Mouse (Mus musculus) hindbrain, embryonic 14.5 days (tissue): ENCODE measurements around the gene Zfp142. TPM values are rescaled to one million over a fixed set of nuclear protein-coding genes. Genes with fewer than 3 reads are reported as not detected.

Experiments used
- ATAC-seq: fragments of 200-750 bp; cut with Nextera tagmentation; 2 replicates; pipeline ENCODE4 v1.8.0; 2017; ENCODE audit warnings: moderate number of reproducible peaks, mild to moderate bottlenecking, moderate TSS enrichment, moderate library complexity; ENCODE audit not compliant: low FRiP score
- DNase-seq: peaks from one replicate; pipeline ENCODE4 v3.0.0-alpha.2; 2015; ENCODE audit warnings: low spot score
- H3K27ac ChIP-seq: fragments of 300-500 bp; sonication (generic); 2 replicates; pipeline ENCODE4 v1.5.1; 2014; ENCODE audit warnings: mild to moderate bottlenecking, moderate library complexity
- H3K27me3 ChIP-seq: fragments of 300-500 bp; sonication (generic); 2 replicates; pipeline ENCODE4 v1.6.1; 2014; ENCODE audit warnings: mild to moderate bottlenecking, low read length, mixed read lengths; ENCODE audit not compliant: control insufficient read depth, insufficient read depth
- H3K36me3 ChIP-seq: fragments of 300-500 bp; sonication (generic); replicated peaks from 2 replicates; pipeline ENCODE4 v1.6.1; 2014; ENCODE audit not compliant: control insufficient read depth, insufficient read depth
- H3K4me1 ChIP-seq: fragments of 300-500 bp; sonication (generic); replicated peaks from 2 replicates; pipeline ENCODE4 v1.6.1; 2014; ENCODE audit warnings: antibody characterized with exemption, low read length, mixed read lengths; ENCODE audit not compliant: control insufficient read depth, insufficient read depth
- H3K4me2 ChIP-seq: fragments of 300-500 bp; sonication (generic); replicated peaks from 2 replicates; pipeline ENCODE4 v1.6.1; 2014; ENCODE audit warnings: mild to moderate bottlenecking, moderate library complexity
- H3K4me3 ChIP-seq: fragments of 300-500 bp; sonication (generic); replicated peaks from 2 replicates; pipeline ENCODE4 v1.5.1; 2014; ENCODE audit warnings: mild to moderate bottlenecking, low read length
- H3K9ac ChIP-seq: fragments of 300-500 bp; sonication (generic); 2 replicates; pipeline ENCODE4 v1.6.1; 2014
- H3K9me3 ChIP-seq: fragments of 300-500 bp; sonication (generic); 2 replicates; pipeline ENCODE4 v1.6.1; 2016; ENCODE audit warnings: low read length; ENCODE audit not compliant: control insufficient read depth
- WGBS: fragments of 180-500 bp; shearing (Covaris S2); extraction: QIAGEN DNeasy Blood & Tissue Kit; methylation state at CpG from one replicate; pipeline ENCODE4 v1.1.7; 2014; 5-methylcytosine and 5-hydroxymethylcytosine counted together
- polyA plus RNA-seq: library from polyadenylated mRNA; unstranded; fragments of >200 nt; fragmentation: Nextera tagmentation; extraction: Ambion mirVana; gene quantifications from 2 replicates; pipeline ENCODE4 v1.2.1, GENCODE M21; 2014

Zfp142 gene
- polyA plus RNA-seq, 1 experiment from 2014 or later: 10.2 TPM

GRCm38 (mm10) chr1:74584616-74585398 is 3.2 kb downstream of the Zfp142 start:
- Histone ChIP-seq H3K4me2 (no peak overlapping the region), H3K27ac (no peak overlapping the region), H3K4me1 (peaks cover 21% of the 10 kb centered on the region), H3K27me3 (no peaks in the 10 kb centered on the region), H3K36me3 (peaks cover 25% of the 10 kb centered on the region), H3K9me3 (no peaks in the 10 kb centered on the region), H3K4me3 (no peak overlapping the region), H3K9ac (no peak overlapping the region)
- ATAC-seq: no peak
- WGBS: 96% methylated on average over 3 of the region's 3 CpGs
- no peak for DNase-seq

- 83% methylated on average over 3 of the region's 3 CpGs for WGBS
- ATAC-seq: no peak
- no peaks in the 10 kb centered on the region for H3K9me3 ChIP-seq
- DNase-seq: no peak
- H3K9ac ChIP-seq: no peak overlapping the region
- H3K4me1 ChIP-seq: peaks cover 15% of the 10 kb centered on the region
- no peak overlapping the region for H3K4me3 ChIP-seq
- H3K27me3 ChIP-seq: no peaks in the 10 kb centered on the region
- H3K36me3 ChIP-seq: peaks cover 44% of the 10 kb centered on the region
- no peak overlapping the region for H3K4me2 ChIP-seq
- H3K27ac ChIP-seq: no peak overlapping the region
Observed at GRCm38 (mm10) chr1:74582621-74583020, 5.4 kb downstream of the Zfp142 start.

- no peak for DNase-seq
- Histone ChIP-seq H3K27me3 (no peaks in the 10 kb centered on the region), H3K9ac (no peak overlapping the region), H3K4me2 (no peak overlapping the region), H3K36me3 (peaks cover 97% of the 10 kb centered on the region), H3K9me3 (no peaks in the 10 kb centered on the region), H3K27ac (no peak overlapping the region), H3K4me1 (no peaks in the 10 kb centered on the region), H3K4me3 (no peak overlapping the region)
- 93% methylated on average over 29 of the region's 29 CpGs for WGBS
- ATAC-seq: no peak; the same call in 1 of the 2 replicates
Observed at GRCm38 (mm10) chr1:74569739-74570719, 18.0 kb downstream of the Zfp142 start.

- H3K9me3 ChIP-seq: no peaks in the 10 kb centered on the region
- H3K27me3 ChIP-seq: no peaks in the 10 kb centered on the region
- H3K4me3 ChIP-seq: no peak overlapping the region
- DNase-seq (no peak), ATAC-seq (no peak)
- WGBS: 64% methylated on average over 6 of the region's 6 CpGs
- no peak overlapping the region for H3K4me2 ChIP-seq
- peaks cover 70% of the 10 kb centered on the region for H3K36me3 ChIP-seq
- H3K4me1 ChIP-seq: no peaks in the 10 kb centered on the region
- no peak overlapping the region for H3K27ac ChIP-seq
- H3K9ac ChIP-seq: no peak overlapping the region
Observed at GRCm38 (mm10) chr1:74565834-74566233, 22.2 kb downstream of the Zfp142 start.

GRCm38 (mm10) chr1:74559061-74559460 is 29.0 kb downstream of the Zfp142 start:
- DNase-seq (no peak), ATAC-seq (no peak)
- H3K4me2 ChIP-seq: no peak overlapping the region
- no peak overlapping the region for H3K4me3 ChIP-seq
- H3K4me1 ChIP-seq: no peaks in the 10 kb centered on the region
- no peak overlapping the region for H3K9ac ChIP-seq
- H3K36me3 ChIP-seq: peaks cover 5% of the 10 kb centered on the region; the same call in 1 of the 2 replicates
- H3K9me3 ChIP-seq: no peaks in the 10 kb centered on the region
- 91% methylated on average over 5 of the region's 5 CpGs for WGBS
- H3K27ac ChIP-seq: no peak overlapping the region
- H3K27me3 ChIP-seq: no peaks in the 10 kb centered on the region

- H3K27ac ChIP-seq: no peak within 1 kb of the TSS
Observed at GRCm38 (mm10) chr1:74544184-74544583, 43.9 kb downstream of the Zfp142 start, which contains the start of gene Usp37. Usp37 (minus strand) TSS chr1:74544284.

GRCm38 (mm10) chr1:74542451-74542961 is 45.5 kb downstream of the Zfp142 start, which contains the start of gene Plcd4:
Plcd4 (plus strand) TSS chr1:74542888.
- Histone ChIP-seq H3K4me2 (peak within 1 kb of the TSS; percentile 4), H3K9ac (no peak within 1 kb of the TSS), H3K4me1 (no peaks in the 10 kb centered on the region), H3K27me3 (no peaks in the 10 kb centered on the region), H3K4me3 (no peak within 1 kb of the TSS), H3K27ac (peak within 1 kb of the TSS; percentile 40; the same call in 1 of the 2 replicates), H3K36me3 (no peaks in the 10 kb centered on the region), H3K9me3 (no peaks in the 10 kb centered on the region)
- ATAC-seq (peak; percentile 62; the same call in 1 of the 2 replicates), DNase-seq (peak; percentile 28)
- WGBS: 7% methylated on average over 6 of the region's 6 CpGs

More at GRCm38 (mm10) chr1:74544184-74544583, 43.9 kb downstream of the Zfp142 start, which contains the start of gene Usp37:
- no peak for DNase-seq
- H3K4me2 ChIP-seq: peak within 1 kb of the TSS; percentile 6
- H3K36me3 ChIP-seq: no peaks in the 10 kb centered on the region
- ATAC-seq: no peak
- H3K4me3 ChIP-seq: no peak within 1 kb of the TSS
- H3K27me3 ChIP-seq: no peaks in the 10 kb centered on the region
- H3K9ac ChIP-seq: no peak within 1 kb of the TSS
- 18% methylated on average over 4 of the region's 4 CpGs for WGBS
- no peaks in the 10 kb centered on the region for H3K4me1 ChIP-seq
- no peaks in the 10 kb centered on the region for H3K9me3 ChIP-seq

- Histone ChIP-seq H3K27ac (no peak overlapping the region), H3K4me3 (no peak overlapping the region), H3K4me2 (no peak overlapping the region), H3K36me3 (no peaks in the 10 kb centered on the region), H3K4me1 (no peaks in the 10 kb centered on the region), H3K9ac (no peak overlapping the region), H3K27me3 (no peaks in the 10 kb centered on the region), H3K9me3 (no peaks in the 10 kb centered on the region)
- DNase-seq: peak; percentile 27
- no peak for ATAC-seq
Observed at GRCm38 (mm10) chr1:74538650-74539049, 49.4 kb downstream of the Zfp142 start.

- Histone ChIP-seq H3K27ac (no peak overlapping the region), H3K4me3 (no peak overlapping the region), H3K9ac (no peak overlapping the region), H3K27me3 (no peaks in the 10 kb centered on the region), H3K4me1 (no peaks in the 10 kb centered on the region), H3K36me3 (peaks cover 96% of the 10 kb centered on the region), H3K9me3 (no peaks in the 10 kb centered on the region), H3K4me2 (no peak overlapping the region)
- DNase-seq (no peak), ATAC-seq (no peak)
- WGBS: 91% methylated on average over 7 of the region's 7 CpGs
Observed at GRCm38 (mm10) chr1:74528589-74528988, 59.5 kb downstream of the Zfp142 start.
